Mouse (Mus musculus) urinary bladder, adult 18-20 months (tissue): ENCODE measurements around the gene Cobl.
A peak's percentile ranks its signal among the peaks of the same experiment; 100 is the strongest.

ENCODE experiments used
- DNase-seq, 2 experiments: peaks; one replicate each; pipeline ENCODE4 v3.0.0; 2022; ENCODE audit warnings: low spot score in 2 of 2, mixed read lengths in 2 of 2

Gene Cobl

GRCm38 (mm10) chr11:12227343-12227742 is 237.4 kb downstream of the Cobl start:
- DNase-seq: no peak

DNA sequence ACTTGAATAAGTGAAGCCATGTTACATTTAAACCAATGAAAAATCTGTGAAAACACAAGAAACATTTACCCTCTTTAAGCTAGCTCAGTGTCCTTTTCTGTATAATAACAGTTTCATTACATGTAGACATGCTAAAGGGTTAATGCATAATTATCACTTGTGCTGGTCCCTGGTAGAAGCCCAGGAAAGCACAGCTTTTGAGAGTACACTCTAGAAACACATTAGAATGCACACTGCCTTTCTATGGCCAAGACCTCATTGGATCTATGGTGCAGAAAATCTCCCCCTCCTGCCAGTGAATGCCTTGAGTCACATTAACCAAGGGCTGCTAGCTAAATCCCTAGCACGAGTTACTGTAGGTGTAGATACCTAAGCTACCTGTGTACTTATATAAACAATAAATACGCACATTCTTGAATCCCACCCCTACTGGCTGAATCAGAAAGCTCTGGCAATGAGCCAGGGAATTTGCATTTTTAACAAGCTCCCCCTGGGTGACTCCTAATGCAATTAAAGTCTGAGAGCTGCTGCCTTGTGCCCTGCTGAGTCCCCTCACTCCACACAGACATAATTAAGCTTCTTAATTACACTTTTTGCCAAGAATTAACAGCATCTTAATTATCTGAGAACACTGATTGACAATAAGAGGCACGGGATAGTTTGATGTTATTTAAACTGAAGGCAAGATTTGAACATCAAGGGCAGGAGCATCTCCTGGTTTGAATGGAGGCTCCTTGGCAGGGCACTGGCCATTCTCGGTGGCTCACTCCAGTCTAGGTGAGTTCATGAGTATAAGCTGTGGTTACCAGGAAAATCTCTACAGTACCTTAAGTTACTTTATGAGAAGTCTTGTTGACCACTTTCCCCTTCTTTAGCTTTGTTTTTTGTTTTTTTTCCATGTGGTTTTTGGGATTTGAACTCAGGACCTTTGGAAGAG is 244.9 kb downstream of the Cobl start:
- no peak for DNase-seq

- DNase-seq: no peak
Observed at GRCm38 (mm10) chr11:12216897-12217296, 247.9 kb downstream of the Cobl start.

DNA sequence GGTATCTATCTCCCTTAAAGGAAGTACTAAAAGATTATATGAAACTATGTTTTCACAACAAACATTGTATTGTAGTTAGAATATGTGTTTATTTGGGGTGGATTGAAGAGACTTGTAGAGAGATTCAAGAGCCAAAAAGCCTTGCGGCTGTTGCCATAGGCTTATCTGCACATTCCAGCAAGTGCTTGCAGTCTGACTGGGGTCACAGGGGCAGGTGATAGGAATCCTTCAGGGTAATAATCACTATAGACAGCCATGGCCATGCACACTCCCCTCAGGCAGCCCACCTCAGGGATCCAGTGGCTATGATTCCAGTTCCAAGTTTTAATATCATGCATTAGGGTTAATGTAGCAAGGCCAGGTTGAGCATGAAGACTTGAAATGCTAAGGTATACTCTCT is 249.2 kb downstream of the Cobl start:
- no peak for DNase-seq

DNA sequence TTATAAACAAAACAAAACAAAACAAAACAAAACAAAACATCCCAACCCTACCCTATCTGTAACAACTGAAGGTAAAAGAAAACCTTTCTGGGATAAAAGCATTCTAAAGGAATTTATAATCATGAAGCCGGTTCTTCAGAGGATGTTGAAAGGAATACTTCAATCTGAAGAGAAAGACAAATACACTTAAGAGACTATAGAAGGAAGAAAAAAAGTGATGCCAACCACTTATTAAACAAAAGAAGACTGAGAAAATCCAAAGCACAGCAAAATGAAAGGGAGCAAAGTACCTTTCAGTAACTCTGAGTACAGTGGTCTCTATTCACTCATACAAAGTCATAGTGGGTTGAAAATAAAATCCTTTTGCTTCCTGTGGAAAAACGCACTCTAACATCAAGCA is 256.2 kb downstream of the Cobl start:
- no peak for DNase-seq

DNA sequence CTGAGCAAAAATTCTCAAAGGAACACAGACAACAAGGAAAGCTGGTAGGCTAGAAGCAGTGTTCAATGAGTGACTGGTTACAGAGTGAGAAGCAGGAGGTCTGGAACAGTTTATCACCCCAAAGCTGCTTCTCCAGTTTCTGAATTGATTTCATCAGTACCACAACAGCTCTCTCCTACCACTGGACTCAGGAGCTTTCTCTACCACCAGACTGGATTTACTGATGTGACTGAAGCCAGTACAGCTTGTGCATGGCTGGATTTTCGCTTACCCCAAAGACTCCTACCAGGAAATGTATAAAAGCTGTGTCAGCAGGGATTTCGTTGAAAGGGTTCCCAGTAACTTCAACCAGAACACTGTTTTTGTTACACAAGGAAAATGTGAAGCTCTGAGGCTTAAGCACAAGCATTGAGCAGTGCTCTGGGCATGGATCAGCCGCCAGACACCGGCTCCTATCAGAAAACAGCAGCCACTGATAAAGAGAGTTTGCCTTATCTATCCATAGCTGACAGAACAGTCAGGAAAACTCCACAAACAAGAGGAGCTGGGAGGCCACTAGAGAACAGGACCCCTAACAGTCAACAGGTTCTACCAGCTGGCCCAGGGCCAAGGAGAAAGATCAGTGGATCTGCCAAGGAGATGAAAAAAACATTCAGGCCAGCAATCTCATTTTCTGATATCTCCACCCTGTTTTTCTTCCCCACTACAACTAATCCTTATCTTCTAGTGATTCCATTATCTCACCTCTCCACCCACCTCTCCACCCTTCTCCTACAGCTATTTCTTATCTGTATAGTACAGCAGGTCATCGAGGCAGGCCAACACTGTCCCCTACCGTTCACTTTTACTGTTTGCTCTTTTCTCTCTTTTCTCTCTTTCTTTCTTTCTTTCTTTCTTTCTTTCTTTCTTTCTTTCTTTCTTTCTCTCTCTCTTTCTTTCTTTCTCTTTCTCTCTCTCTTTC is 259.3 kb downstream of the Cobl start:
- DNase-seq: peak in 1 of 2 experiments; percentile 1

- no peak for DNase-seq
Observed at GRCm38 (mm10) chr11:12199441-12199840, 265.3 kb downstream of the Cobl start.

- DNase-seq: no peak
Observed at GRCm38 (mm10) chr11:12198700-12199349, 265.9 kb downstream of the Cobl start.

GRCm38 (mm10) chr11:12198017-12198416 is 266.7 kb downstream of the Cobl start:
- DNase-seq: no peak

GRCm38 (mm10) chr11:12197542-12197941 is 267.2 kb downstream of the Cobl start:
- no peak for DNase-seq

DNA sequence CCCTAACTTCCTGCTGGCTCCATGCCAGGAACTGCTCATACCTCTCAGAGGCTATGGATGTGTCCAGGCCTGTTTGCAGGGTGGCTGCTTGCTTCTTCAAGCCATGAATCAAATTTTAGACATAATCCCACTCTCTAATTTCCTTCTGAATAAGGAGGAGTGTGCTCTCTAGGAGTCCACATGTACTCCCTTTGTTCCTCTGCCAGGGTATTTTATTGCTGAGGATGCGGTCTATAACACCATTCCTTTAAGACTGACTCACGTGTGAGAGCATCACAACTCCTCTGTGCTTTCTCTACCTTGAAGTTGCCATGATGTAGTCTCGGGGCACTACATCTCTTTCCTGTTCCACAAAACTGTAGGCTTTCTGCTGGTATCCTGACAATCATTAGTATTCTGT is 269.4 kb downstream of the Cobl start:
- peak; percentile 7 to 11 for DNase-seq

- DNase-seq: no peak
Observed at GRCm38 (mm10) chr11:12193369-12193768, 271.4 kb downstream of the Cobl start.

DNA sequence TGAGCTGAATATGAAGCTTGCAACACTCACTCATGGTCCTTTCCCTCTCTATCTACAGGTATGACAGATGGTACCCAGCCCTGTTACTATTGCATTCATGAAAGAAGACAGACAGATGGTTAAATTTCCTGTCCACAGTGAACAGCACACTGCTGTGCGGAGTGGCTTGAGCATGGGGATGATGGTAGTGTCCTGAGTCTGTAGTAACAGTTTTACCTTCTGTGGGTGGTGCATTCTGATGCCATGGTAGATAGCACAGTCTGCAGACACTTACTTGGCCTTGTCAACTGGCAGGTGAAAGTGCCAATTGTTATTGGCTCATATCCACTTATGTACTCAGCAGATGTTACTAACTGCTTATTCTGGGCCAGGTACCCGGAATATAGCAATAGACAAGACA is 273.4 kb downstream of the Cobl start:
- DNase-seq: no peak

DNA sequence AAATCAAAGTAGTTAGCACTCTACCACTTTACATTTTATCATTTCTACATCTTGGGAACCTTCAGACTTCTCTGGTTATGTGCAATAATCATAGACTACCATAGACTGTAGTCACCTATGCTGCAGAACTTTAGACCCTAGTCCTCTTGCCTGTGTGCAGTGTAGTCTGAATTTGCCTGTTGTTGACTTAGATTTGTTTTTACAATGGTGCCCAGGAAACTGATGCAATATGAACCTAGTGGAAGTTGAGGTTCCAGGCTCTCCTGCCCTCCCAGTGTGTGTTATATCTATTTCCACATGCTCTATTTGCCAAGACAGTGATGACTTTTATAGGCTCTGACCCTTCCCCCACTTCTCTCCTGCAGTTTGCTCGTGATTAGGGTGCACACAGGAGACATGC is 274.3 kb downstream of the Cobl start:
- no peak for DNase-seq
